Mouse (Mus musculus): ENCODE measurements around the gene Pla2g12b. TPM values are rescaled to one million over a fixed set of nuclear protein-coding genes. Genes with fewer than 3 reads are reported as not detected.
"Not testable (repeated sequence)": the region's sequence is repeated elsewhere in the genome, so short reads cannot be mapped to it uniquely, and the experiment has no call there.

The Pla2g12b gene
- polyA plus RNA-seq, 1 experiment from 2014 or later = not detected

- no peak overlapping the region for H3K4me3 ChIP-seq
- H3K4me2 ChIP-seq (replicated peaks) = no peak overlapping the region
- 92% methylated on average over 4 of the region's 4 CpGs for WGBS
- H3K27me3 ChIP-seq = no peaks in the 10 kb centered on the region
- no peaks in the 10 kb centered on the region for H3K4me1 ChIP-seq
- no peaks in the 10 kb centered on the region for H3K9me3 ChIP-seq
- H3K27ac ChIP-seq = no peak overlapping the region
- ATAC-seq (ENCODE audit: low FRiP score, low read depth) = no peak
- no peak overlapping the region for H3K9ac ChIP-seq
- peaks cover 20% of the 10 kb centered on the region for H3K36me3 ChIP-seq
Measured at GRCm38 (mm10) chr10:59378728-59379127, 24.7 kb upstream of the Pla2g12b start.

DNA sequence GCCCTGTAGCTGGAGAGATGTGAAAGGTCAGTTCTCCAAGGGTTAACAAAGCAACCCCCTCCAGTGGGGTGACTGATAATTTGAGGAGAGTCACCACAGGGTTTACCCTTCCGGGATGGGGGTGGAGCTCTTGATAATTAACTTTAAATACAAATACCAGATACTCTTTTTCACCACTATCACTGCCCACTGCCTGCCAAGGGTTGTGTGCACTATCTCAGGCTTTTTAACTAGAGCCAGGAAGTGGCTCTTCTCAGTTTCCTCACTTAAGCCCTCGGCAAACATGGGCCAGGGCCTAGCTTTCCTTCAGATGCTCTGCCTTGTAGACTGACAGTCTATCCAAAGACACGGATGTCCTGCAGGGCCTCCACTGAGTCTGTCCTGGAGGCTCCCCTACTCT lies 23.5 kb upstream of the Pla2g12b start:
- H3K4me2 ChIP-seq (replicated peaks) = no peak overlapping the region
- no peak for ATAC-seq (ENCODE audit: low FRiP score, low read depth)
- no peaks in the 10 kb centered on the region for H3K9me3 ChIP-seq
- no peak overlapping the region for H3K9ac ChIP-seq
- peaks cover 8% of the 10 kb centered on the region for H3K36me3 ChIP-seq
- WGBS = 54% methylated on average over 3 of the region's 3 CpGs
- no peaks in the 10 kb centered on the region for H3K4me1 ChIP-seq
- no peak overlapping the region for H3K27ac ChIP-seq
- H3K4me3 ChIP-seq = no peak overlapping the region
- H3K27me3 ChIP-seq = no peaks in the 10 kb centered on the region

GRCm38 (mm10) chr10:59380411-59380821 lies 23.0 kb upstream of the Pla2g12b start:
- no peak overlapping the region for H3K27ac ChIP-seq
- ATAC-seq (ENCODE audit: low FRiP score, low read depth) = no peak
- H3K4me2 ChIP-seq (replicated peaks) = no peak overlapping the region
- no peak overlapping the region for H3K9ac ChIP-seq
- 0 out of 2 replicates have a peak, but pooled peaks cover 4% of the 10 kb centered on the region for H3K36me3 ChIP-seq
- WGBS = 77% methylated on average over 2 of the region's 2 CpGs
- H3K27me3 ChIP-seq = no peaks in the 10 kb centered on the region
- H3K9me3 ChIP-seq = no peaks in the 10 kb centered on the region
- no peaks in the 10 kb centered on the region for H3K4me1 ChIP-seq
- H3K4me3 ChIP-seq = no peak overlapping the region

GRCm38 (mm10) chr10:59381563-59381962 lies 21.9 kb upstream of the Pla2g12b start:
- H3K27ac ChIP-seq; H3K4me1 ChIP-seq; H3K27me3 ChIP-seq; H3K4me2 ChIP-seq (replicated peaks); ATAC-seq (ENCODE audit: low FRiP score, low read depth); H3K4me3 ChIP-seq; H3K9ac ChIP-seq; H3K36me3 ChIP-seq; H3K9me3 ChIP-seq: not testable (repeated sequence)
- WGBS = 86% methylated on average over 7 of the region's 10 CpGs

- WGBS = 82% methylated on average over 8 of the region's 8 CpGs
- no peak for ATAC-seq (ENCODE audit: low FRiP score, low read depth)
- Histone ChIP-seq H3K9ac (no peak overlapping the region), H3K4me2 (replicated peaks) (no peak overlapping the region), H3K36me3 (0 out of 2 replicates have a peak, but pooled peaks cover 4% of the 10 kb centered on the region), H3K27ac (no peak overlapping the region), H3K4me1 (no peaks in the 10 kb centered on the region), H3K9me3 (peaks cover 17% of the 10 kb centered on the region), H3K4me3 (no peak overlapping the region), H3K27me3 (no peaks in the 10 kb centered on the region)
Measured at GRCm38 (mm10) chr10:59386951-59387350, 16.5 kb upstream of the Pla2g12b start.

GRCm38 (mm10) chr10:59389652-59390051 lies 13.8 kb upstream of the Pla2g12b start:
- no peak for ATAC-seq (ENCODE audit: low FRiP score, low read depth)
- H3K4me3 ChIP-seq = no peak overlapping the region

GRCm38 (mm10) chr10:59391907-59392306 lies 11.6 kb upstream of the Pla2g12b start:
- H3K27me3 ChIP-seq = no peaks in the 10 kb centered on the region
- H3K9ac ChIP-seq = no peak overlapping the region
- WGBS = 46% methylated on average over 4 of the region's 4 CpGs
- 0 out of 2 replicates have a peak, but pooled peaks cover 4% of the 10 kb centered on the region for H3K36me3 ChIP-seq
- H3K27ac ChIP-seq = no peak overlapping the region
- H3K4me3 ChIP-seq = no peak overlapping the region
- H3K4me1 ChIP-seq = no peaks in the 10 kb centered on the region
- H3K9me3 ChIP-seq = peaks cover 17% of the 10 kb centered on the region
- ATAC-seq (ENCODE audit: low FRiP score, low read depth) = no peak
- H3K4me2 ChIP-seq (replicated peaks) = no peak overlapping the region

More at GRCm38 (mm10) chr10:59389652-59390051, 13.8 kb upstream of the Pla2g12b start:
- Histone ChIP-seq H3K4me2 (replicated peaks) (no peak overlapping the region), H3K4me1 (no peaks in the 10 kb centered on the region), H3K27ac (no peak overlapping the region), H3K9ac (no peak overlapping the region), H3K36me3 (0 out of 2 replicates have a peak, but pooled peaks cover 4% of the 10 kb centered on the region), H3K9me3 (peaks cover 17% of the 10 kb centered on the region), H3K27me3 (no peaks in the 10 kb centered on the region)
- WGBS = 95% methylated on average over 3 of the region's 3 CpGs

DNA sequence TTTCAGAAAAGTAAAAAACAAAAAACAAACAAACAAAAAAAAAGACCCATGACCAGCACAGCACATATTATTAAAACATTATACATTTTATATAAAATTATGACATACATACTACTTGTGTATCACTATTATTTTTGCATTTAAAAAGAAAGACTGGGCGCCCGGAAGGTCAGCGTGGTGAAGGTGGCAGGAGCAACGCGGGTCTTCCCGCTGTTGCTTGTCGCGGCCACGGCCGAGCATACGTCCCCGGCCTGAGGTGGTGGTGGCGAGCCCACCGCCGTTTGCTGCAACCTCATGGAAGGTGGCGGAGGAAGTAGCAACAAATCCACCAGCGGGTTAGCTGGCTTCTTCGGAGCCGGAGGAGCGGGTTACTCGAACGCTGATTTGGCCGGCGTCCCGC lies 8.0 kb upstream of the Pla2g12b start, which contains the start of gene Gm10273:
Gm10273 (plus strand) TSS at position 172 of the 400 bp plus-strand sequence.
- not testable (repeated sequence) for ATAC-seq (ENCODE audit: low FRiP score, low read depth); H3K9ac ChIP-seq; H3K27ac ChIP-seq; H3K4me3 ChIP-seq; H3K27me3 ChIP-seq; H3K4me1 ChIP-seq; H3K36me3 ChIP-seq; H3K9me3 ChIP-seq; H3K4me2 ChIP-seq (replicated peaks)
- 89% methylated on average over 12 of the region's 25 CpGs for WGBS

- Histone ChIP-seq H3K9me3 (no peaks in the 10 kb centered on the region), H3K27me3 (no peaks in the 10 kb centered on the region; the same call in 1 of the 2 replicates), H3K36me3 (no peaks in the 10 kb centered on the region), H3K9ac (no peak overlapping the region), H3K27ac (no peak overlapping the region), H3K4me1 (peaks cover 10% of the 10 kb centered on the region), H3K4me2 (replicated peaks) (no peak overlapping the region), H3K4me3 (no peak overlapping the region)
- WGBS = 78% methylated on average over 10 of the region's 10 CpGs
- ATAC-seq (ENCODE audit: low FRiP score, low read depth) = no peak
Measured at GRCm38 (mm10) chr10:59403793-59404149, 311 bp downstream of the Pla2g12b start.

- Histone ChIP-seq H3K27ac (no peak overlapping the region), H3K36me3 (no peaks in the 10 kb centered on the region), H3K4me3 (no peak overlapping the region), H3K9ac (no peak overlapping the region), H3K4me2 (replicated peaks) (no peak overlapping the region), H3K9me3 (no peaks in the 10 kb centered on the region), H3K27me3 (peaks cover 7% of the 10 kb centered on the region; the same call in 1 of the 2 replicates), H3K4me1 (peaks cover 12% of the 10 kb centered on the region)
- ATAC-seq (ENCODE audit: low FRiP score, low read depth) = no peak
- 23% methylated on average over 6 of the region's 6 CpGs for WGBS
Measured at GRCm38 (mm10) chr10:59408499-59408898, 5.0 kb downstream of the Pla2g12b start.

DNA sequence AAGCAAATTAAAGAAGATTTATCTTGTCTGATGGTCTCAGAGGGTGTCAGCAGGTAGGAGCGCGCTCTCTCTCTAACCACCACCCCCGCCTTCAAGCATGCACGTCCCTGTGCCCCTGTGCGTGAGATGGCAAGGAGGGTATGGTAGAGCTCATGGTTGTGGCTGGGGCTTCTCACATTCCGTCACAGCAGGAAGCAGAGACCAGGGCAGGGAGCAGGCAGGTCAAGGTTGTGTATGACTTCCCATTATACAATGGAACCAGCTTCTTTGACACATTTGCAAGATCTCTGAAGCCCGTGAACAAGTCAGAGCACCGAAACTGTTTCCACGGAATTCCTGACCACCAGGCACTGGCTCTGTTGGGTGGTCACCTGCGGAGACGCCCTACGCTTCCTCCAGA lies 6.8 kb downstream of the Pla2g12b start:
- WGBS = 72% methylated on average over 12 of the region's 12 CpGs
- Histone ChIP-seq H3K27me3 (peaks cover 7% of the 10 kb centered on the region; the same call in 1 of the 2 replicates), H3K4me1 (peaks cover 12% of the 10 kb centered on the region), H3K9me3 (no peaks in the 10 kb centered on the region), H3K4me3 (no peak overlapping the region), H3K36me3 (no peaks in the 10 kb centered on the region), H3K9ac (no peak overlapping the region), H3K4me2 (replicated peaks) (no peak overlapping the region), H3K27ac (no peak overlapping the region)
- ATAC-seq (ENCODE audit: low FRiP score, low read depth) = no peak

GRCm38 (mm10) chr10:59413711-59414110 lies 10.3 kb downstream of the Pla2g12b start:
- Histone ChIP-seq H3K27ac (no peak overlapping the region), H3K9me3 (no peaks in the 10 kb centered on the region), H3K4me3 (no peak overlapping the region), H3K4me1 (peaks cover 3% of the 10 kb centered on the region; the same call in 1 of the 2 replicates), H3K27me3 (0 out of 2 replicates have a peak, but pooled peaks cover 7% of the 10 kb centered on the region), H3K36me3 (no peaks in the 10 kb centered on the region), H3K4me2 (replicated peaks) (no peak overlapping the region), H3K9ac (no peak overlapping the region)
- 94% methylated on average over 4 of the region's 4 CpGs for WGBS
- ATAC-seq (ENCODE audit: low FRiP score, low read depth) = no peak

DNA sequence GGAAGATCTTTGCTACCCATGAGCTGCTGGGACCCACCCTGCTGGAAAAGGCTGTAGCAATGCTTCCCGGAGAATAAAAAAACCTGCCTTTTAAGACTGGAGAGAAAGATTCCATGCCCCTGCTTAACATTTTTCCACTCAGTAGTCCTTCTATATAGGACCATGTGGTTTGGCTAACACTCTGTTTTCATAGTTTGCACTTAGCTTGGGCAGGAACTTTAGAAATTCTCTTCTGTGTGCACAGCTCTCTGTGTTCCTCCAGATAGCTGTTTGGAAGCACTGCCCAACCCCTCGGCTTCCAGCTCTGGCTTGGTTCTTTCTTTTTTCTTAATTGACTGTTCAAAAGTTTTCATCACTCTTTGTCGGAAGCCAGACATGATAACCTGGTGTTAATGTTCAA lies 13.2 kb downstream of the Pla2g12b start:
- no peak for ATAC-seq (ENCODE audit: low FRiP score, low read depth)
- Histone ChIP-seq H3K27ac (0 out of 2 replicates have a peak overlapping the region, but pooled peaks have one; percentile 15), H3K9ac (no peak overlapping the region), H3K4me3 (no peak overlapping the region), H3K27me3 (no peaks in the 10 kb centered on the region), H3K36me3 (no peaks in the 10 kb centered on the region), H3K4me1 (no peaks in the 10 kb centered on the region), H3K9me3 (no peaks in the 10 kb centered on the region), H3K4me2 (replicated peaks) (no peak overlapping the region)
- 70% methylated on average over 3 of the region's 3 CpGs for WGBS
